Mouse (Mus musculus): ENCODE measurements around the gene Syt14.

GRCm38 (mm10) chr1:192890716-192891115, 144.9 kb downstream of the Syt14 start:
- TF ChIP-seq CTCF (IDR thresholded peaks at IDR 0.05; ENCODE audit: low read depth) (no peak), EP300 (IDR thresholded peaks at IDR 0.05; ENCODE audit: low read depth) (no peak)
